Mouse (Mus musculus) gastrocnemius, adult 2 months (tissue): ENCODE data around the gene Rnf145. TPM values are rescaled to one million over a fixed set of nuclear protein-coding genes. Genes with fewer than 3 reads are reported as not detected.

ENCODE experiments used
- DNase-seq: peaks from one replicate; pipeline ENCODE4 v3.0.0; 2022
- H3K27ac ChIP-seq: fragments of 200-600 bp; 2 replicates; pipeline ENCODE4 v1.8.1; 2022; ENCODE audit warnings: mild to moderate bottlenecking
- H3K4me3 ChIP-seq: fragments of 200-600 bp; 2 replicates; pipeline ENCODE4 v1.8.1; 2022; ENCODE audit warnings: mild to moderate bottlenecking, moderate library complexity
- CTCF ChIP-seq: fragments of 200-600 bp; IDR thresholded peaks from 2 replicates; pipeline ENCODE4 v1.8.1; 2022; ENCODE audit warnings: antibody characterized with exemption, mild to moderate bottlenecking, moderate library complexity
- intact Hi-C: fragments of 180-260 bp; cut with DNase I; formaldehyde crosslinking; loops from one replicate; pipeline ENCODE4 v1.15.1; 2025
- total RNA-seq, 2 experiments: library from RNA; stranded (reverse); gene quantifications; 2 replicates each; pipeline ENCODE4 v1.2.3; 2021

The Rnf145 gene
- total RNA-seq, 2 experiments from 2014 or later: 6.0 to 7.3 TPM

DNA sequence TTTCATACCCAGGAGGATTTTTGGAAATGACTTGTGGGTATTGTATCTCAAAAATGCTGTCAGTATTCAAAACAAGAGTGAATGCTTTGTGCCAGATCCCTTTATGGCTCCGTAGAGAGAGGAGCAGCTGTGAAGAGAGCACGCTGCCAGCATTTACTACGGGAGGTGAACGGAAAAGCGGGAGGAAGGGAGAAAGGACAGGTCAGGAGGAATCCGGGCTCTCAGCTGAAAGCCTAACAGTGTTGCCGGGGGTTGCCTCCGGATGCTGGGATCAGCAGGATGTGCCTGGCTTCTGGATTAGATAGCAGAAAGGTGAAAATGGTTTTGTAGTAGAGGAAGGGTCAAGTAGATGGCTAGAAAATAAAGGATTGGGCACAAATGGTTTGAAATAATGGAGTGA lies 11.6 kb downstream of the Rnf145 start:
- Histone ChIP-seq H3K27ac (no peak overlapping the region), H3K4me3 (no peak overlapping the region)
- intact Hi-C loops: no loop called here
- TF ChIP-seq CTCF: no peak
- no peak for DNase-seq

DNA sequence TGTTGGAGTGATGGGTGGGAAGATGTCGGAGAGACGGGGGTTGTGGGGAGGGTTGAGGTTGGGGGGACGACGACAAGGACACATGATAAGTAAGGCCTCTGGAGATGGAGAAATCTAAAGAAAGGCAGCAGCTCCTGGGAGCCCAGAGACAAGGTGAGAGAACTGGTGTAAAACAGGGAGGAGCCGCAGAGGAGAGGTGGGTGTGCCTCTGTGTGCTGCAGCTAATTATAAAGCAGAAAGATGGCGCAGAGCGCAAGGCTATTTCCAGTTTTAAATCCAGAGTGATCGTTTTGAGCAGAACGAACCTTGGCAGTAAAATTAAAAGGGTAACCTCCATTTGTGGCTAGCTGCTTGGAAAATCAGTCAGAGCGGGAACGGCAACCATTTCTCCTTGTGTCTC lies 12.1 kb downstream of the Rnf145 start:
- Histone ChIP-seq H3K27ac (no peak overlapping the region), H3K4me3 (no peak overlapping the region)
- intact Hi-C loops: no loop called here
- no peak for TF ChIP-seq CTCF
- DNase-seq: no peak

DNA sequence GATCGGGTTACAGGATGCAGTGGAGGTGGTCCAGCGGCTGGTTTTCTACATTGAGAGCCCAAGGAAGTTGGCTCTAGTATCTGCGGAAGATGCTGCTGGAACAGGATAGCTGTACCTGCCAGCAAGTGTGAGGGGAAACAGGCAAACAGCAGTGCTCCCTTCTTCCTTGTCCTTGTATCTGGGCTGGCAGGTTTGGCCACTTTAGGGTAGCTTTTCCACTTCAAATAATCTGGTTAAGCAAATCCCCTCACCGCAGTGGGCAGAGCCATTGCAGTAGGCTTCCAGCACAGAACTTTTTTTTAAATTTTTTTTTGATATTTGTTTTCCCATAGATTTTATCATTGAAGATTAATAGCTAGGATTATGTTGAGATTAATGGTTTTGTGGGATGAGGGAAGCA lies 12.9 kb downstream of the Rnf145 start:
- intact Hi-C loops: no loop called here

DNA sequence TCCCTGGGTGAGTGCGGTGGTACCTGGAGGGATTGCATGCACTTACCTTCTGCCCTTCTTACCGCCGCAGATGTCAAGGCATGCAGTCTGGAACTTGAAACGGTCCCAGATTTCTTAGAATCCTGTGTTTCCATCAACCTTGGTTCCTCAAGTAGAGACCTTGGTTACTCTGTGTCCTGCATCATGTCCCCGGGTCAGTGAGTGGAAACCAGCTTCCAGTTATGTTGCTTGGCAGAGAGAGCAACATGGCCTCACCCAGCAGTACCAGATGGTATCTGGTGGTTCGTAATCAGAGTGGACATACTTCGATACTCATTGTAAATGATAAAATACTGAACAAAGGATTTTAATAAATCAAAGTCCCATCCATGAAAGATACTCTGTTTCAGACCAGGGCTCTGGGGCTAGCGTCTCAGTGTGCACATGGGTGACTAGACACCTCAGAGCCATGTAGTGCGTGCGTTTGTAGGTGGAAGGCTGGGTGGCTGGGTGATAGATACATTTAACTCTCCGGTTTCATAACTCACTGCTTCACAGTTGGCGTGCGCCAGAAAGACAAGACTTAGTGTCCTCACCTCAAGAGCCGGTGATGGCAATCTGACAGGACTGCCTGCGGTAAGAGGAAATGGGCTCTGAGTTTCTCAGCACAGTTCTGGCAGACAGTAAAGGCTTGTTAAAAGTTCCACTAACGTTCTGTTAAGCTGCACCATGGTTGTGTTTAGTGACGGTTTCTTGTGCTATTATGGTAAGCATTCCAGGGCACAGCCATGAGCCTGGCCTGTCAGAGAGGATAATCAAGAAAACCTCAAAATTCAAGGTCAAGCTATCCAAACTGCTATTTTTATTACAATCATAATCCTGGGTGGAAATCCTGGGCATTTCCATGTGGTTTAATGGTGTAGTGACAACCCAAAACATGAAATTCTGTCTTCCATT lies 14.3 kb downstream of the Rnf145 start:
- no peak for TF ChIP-seq CTCF
- H3K27ac ChIP-seq: no peak overlapping the region
- H3K4me3 ChIP-seq: no peak overlapping the region
- DNase-seq: peak; percentile 34
- intact Hi-C loops: no loop called here

More for the DNA sequence above, 12.9 kb downstream of the Rnf145 start:
- no peak overlapping the region for H3K27ac ChIP-seq
- H3K4me3 ChIP-seq: no peak overlapping the region
- TF ChIP-seq CTCF: no peak
- no peak for DNase-seq

DNA sequence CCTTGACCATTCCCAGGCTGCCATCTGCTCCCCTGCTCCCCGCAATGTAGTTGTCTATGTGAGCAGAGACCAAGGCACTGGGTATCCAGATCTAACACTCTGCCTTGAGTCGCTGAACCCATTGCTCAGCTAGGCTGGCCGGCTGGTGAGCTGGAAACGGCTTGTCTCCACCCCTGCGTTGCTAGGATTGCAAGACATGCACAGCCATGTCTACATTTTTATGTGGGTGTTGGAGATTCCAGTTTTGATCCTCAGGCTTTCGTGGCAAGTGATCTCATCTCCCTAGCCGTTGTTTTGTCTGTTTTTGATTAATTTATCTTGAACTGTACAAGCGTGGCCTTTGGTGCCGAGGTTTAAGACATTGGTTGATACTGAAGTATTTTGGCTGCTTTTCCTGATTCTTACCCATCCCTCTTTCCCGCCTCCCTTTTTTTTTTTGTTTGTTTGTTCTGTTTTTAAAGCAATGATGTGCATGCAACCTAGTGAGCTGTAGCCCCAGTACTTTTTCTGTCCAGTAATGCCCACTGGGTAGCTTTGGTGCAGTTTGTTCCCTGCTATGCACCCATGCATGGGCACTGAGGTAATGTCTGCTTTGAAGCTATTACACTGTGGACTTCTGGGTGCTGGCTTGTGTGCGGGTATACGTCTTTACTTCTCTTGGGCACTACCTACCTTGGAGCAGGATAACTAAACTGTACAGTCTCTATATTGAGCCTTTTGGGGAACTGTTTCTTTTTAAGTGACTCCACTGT lies 16.4 kb downstream of the Rnf145 start:
- DNase-seq: peak; percentile 34
- H3K27ac ChIP-seq: 0 out of 2 replicates have a peak overlapping the region, but pooled peaks have one; percentile 35
- intact Hi-C loops: no loop called here
- no peak for TF ChIP-seq CTCF
- H3K4me3 ChIP-seq: no peak overlapping the region

DNA sequence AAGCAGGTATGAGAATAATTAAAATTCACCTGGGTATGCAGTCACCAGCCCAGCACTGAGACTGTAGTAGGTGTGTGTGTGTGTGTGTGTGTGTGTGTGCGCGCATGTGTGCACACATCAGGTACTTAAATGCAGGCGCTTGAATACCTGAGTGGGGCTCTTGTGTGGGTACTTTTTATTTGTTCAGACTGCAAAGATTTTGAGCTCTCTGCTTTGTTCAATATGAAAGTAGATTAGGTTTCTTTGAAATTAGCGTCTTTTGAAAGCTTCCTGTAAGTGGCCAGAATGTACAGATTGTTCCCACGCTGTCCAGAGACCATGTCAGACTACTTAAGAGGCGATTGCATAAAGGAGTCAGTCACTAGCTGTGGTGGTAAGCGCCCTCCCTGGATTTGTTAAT lies 18.6 kb downstream of the Rnf145 start:
- intact Hi-C loops: no loop called here
- no peak overlapping the region for H3K4me3 ChIP-seq
- no peak overlapping the region for H3K27ac ChIP-seq
- DNase-seq: no peak
- no peak for TF ChIP-seq CTCF

DNA sequence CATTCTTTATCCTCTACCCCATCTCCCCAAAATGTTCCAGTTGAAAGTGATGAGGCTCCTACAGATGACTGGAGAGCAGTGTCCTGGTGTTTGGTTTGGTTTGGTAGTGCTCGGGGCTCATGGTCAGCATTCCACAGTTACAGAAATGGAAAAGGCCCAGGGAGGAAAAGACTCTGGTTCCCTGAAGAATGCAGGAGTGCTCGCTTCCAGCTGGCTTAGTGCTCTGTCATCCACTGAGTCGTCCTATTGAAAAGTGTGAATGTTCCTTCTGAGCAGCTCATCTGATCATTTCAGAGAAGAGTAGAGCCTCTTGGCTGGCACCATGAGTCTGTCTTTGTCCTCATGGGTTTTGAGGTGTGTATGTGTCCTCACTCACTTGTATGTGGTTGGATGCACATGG lies 19.3 kb downstream of the Rnf145 start:
- DNase-seq: peak; percentile 36
- peak overlapping the region; percentile 70 for H3K27ac ChIP-seq
- TF ChIP-seq CTCF: no peak
- intact Hi-C loops: no loop called here
- no peak overlapping the region for H3K4me3 ChIP-seq

DNA sequence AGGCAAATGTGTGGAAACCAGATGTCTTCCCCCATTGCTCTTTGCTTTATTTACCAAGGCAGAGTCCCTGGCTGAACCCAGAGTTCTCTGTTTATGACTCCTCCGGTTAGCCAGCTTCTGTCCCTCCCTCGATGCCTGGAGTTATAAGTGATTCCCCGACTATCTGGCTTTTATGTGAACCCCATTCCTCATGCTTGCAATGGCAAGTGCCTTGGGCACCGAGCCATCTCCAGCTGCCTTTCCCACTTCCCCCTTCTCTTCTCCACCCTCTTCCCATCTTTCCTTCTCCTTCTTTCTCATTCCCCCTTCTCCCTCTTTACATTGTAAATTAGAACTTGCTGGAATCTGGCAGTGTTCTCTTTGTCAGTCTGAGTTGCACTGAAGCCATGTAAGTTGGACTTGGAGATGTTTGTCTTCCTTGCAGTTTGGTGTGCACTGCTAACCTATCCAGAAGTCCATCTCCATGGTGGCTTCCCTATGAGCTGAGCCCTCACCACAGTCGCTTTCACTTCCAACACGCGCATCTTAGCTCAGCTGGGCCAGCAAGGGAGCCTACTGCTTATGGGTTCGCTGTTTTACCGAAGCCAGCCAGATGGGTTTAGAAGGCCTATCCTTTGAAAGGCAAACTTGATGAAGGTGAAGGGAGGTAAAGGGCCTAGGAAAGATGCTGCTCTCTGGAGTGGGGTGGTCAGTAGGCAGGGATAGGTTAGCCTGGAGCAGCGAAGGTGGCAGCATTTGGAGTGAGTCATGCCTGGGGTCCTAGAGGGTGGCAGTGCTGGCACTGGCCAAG lies 19.9 kb downstream of the Rnf145 start:
- Histone ChIP-seq H3K27ac (peak overlapping the region; percentile 70), H3K4me3 (no peak overlapping the region; the same call in 1 of the 2 replicates)
- TF ChIP-seq CTCF: no peak
- intact Hi-C loops: no loop called here
- peak; percentile 46 for DNase-seq

DNA sequence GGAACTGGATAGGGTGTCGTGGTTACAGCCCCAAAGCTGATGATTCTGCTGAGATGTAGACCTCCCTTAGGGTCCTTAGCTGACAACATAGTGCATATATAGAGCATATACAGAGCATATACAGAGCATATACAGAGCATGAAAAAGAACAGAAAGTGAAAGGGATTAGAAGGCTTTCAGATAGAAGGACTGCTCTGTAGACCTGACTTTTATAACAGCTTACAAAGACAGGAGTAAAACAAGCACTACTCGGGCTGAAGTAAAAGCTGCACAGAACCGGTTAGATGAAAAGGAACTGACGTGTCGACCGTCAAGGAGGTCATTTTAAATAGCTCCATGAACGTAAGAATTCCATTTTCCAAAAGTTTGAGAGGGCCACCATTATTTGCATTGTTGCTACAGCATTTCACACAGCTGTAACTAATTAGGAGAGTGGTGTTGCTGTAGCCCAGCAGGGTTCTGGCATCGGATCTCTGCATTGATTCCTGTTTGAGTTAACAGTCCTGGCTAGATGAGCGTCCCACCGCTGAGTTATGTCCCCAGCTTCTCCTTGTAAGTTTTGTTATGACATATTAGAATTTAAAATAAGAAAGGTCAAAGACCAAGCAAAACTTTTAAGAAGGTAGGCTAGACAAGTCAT lies 20.6 kb downstream of the Rnf145 start:
- intact Hi-C loops: no loop called here
- Histone ChIP-seq H3K27ac (peak overlapping the region; percentile 70), H3K4me3 (no peak overlapping the region; the same call in 1 of the 2 replicates)
- no peak for TF ChIP-seq CTCF
- DNase-seq: no peak

DNA sequence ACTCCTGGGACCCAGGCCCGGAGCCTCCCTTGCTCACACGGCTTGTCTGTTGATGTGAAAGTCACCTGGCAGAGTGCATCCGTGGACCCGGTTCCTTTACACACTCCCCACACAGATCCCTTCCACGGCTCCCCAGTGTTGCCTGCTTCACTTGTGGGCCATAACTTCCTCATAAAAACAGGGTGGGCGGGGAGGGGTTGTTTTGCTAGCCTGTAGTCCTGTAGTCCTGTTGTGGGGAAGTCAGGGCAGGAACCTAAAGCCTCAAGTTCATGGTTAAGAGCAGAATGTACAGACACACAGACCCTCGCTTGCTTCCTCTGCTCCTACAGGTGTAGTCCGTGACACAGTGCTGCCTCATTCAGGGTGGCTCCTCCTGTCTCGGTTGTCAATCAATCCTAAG lies 21.5 kb downstream of the Rnf145 start:
- H3K27ac ChIP-seq: peak overlapping the region; percentile 43; the same call in 1 of the 2 replicates
- intact Hi-C loops: no loop called here
- no peak for TF ChIP-seq CTCF
- no peak for DNase-seq
- no peak overlapping the region for H3K4me3 ChIP-seq

DNA sequence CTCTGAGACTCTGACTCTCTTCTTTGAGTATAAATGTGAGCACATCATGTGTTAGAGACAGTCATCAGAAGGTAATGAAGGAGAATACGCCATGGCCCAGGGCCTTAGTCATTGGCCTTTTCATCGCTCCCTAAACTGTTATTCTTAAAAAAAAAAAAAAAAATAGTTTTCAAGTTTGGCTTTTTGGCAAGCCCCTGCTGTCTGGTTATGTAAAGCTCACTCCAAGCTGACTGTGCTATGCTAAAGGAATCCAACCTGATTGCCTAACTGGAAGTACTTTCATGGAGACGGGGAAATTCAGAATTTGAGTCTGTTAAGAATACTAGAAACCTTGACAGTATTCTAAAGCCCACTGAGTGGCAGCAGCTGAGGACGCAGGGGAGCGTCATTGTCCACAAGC lies 22.5 kb downstream of the Rnf145 start:
- DNase-seq: no peak
- intact Hi-C loops: no loop called here
- TF ChIP-seq CTCF: no peak
- H3K4me3 ChIP-seq: no peak overlapping the region
- H3K27ac ChIP-seq: peak overlapping the region; percentile 61

DNA sequence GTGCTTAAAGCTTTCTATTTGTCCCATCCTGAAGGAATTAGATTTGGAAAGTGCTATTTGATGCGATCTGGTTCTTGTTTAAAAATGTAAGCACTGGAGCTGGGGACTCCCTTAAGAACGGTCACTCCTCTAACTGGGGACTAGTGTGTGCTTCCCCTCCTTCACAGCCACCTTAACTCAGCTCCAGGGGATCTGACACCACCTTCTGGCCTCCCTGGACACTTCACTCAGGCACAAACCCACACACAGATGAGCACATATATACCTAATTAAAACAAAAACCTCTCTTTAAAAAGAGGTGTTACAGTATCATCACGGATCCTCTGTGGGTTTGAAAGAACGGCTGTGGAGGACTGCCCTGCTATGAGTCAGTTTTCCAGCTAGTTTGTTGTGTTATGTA lies 23.0 kb downstream of the Rnf145 start:
- H3K4me3 ChIP-seq: no peak overlapping the region
- DNase-seq: no peak
- H3K27ac ChIP-seq: peak overlapping the region; percentile 61
- TF ChIP-seq CTCF: peak; percentile 4; the same call in 1 of the 2 replicates
- intact Hi-C loops: no loop called here
